Mouse (Mus musculus) megakaryocyte, embryonic 14.5 days (primary cell): ENCODE measurements around the gene Zfyve19. TPM values are rescaled to one million over a fixed set of nuclear protein-coding genes. Genes with fewer than 3 reads are reported as not detected.

Experiments
- H3K27me3 ChIP-seq: replicated peaks from 2 replicates; pipeline ENCODE3; 2012; ENCODE audit warnings: inconsistent platforms
- H3K36me3 ChIP-seq: replicated peaks from 2 replicates; pipeline ENCODE3; 2012; ENCODE audit warnings: low read length, inconsistent platforms, mixed read lengths
- H3K4me1 ChIP-seq: 2 replicates; pipeline ENCODE4 v1.6.1; 2012; ENCODE audit warnings: inconsistent platforms
- H3K4me3 ChIP-seq: replicated peaks from 2 replicates; pipeline ENCODE3; 2012; ENCODE audit warnings: moderate library complexity, mild to moderate bottlenecking, inconsistent platforms
- H3K9me3 ChIP-seq: 2 replicates; pipeline ENCODE4 v1.6.1; 2012; ENCODE audit warnings: inconsistent platforms
- FLI1 ChIP-seq: IDR thresholded peaks from 2 replicates; pipeline ENCODE4 v1.6.1; 2012; ENCODE audit warnings: low read length, inconsistent platforms, mixed read lengths
- GATA1 ChIP-seq: IDR thresholded peaks from 3 replicates; pipeline ENCODE4 v1.6.1; 2012; ENCODE audit warnings: mixed read lengths, low read length, inconsistent platforms, borderline replicate concordance
- polyA plus RNA-seq: library from polyadenylated mRNA; stranded (reverse); fragments of >175 nt; gene quantifications from 2 replicates; pipeline ENCODE4 v1.2.3, GENCODE M21; 2012; ENCODE audit warnings: low replicate concordance; ENCODE audit not compliant: insufficient read depth

Gene Zfyve19
- polyA plus RNA-seq, 1 experiment = 19.5 TPM

GRCm38 (mm10) chr2:119247904-119248303 lies 39.5 kb downstream of the Zfyve19 start:
- TF ChIP-seq GATA1 (no peak), FLI1 (no peak)
- H3K36me3 ChIP-seq = no peaks in the 10 kb centered on the region
- H3K4me1 ChIP-seq = peaks cover 29% of the 10 kb centered on the region
- no peak overlapping the region for H3K4me3 ChIP-seq
- H3K27me3 ChIP-seq = peaks cover 49% of the 10 kb centered on the region
- no peaks in the 10 kb centered on the region for H3K9me3 ChIP-seq

DNA sequence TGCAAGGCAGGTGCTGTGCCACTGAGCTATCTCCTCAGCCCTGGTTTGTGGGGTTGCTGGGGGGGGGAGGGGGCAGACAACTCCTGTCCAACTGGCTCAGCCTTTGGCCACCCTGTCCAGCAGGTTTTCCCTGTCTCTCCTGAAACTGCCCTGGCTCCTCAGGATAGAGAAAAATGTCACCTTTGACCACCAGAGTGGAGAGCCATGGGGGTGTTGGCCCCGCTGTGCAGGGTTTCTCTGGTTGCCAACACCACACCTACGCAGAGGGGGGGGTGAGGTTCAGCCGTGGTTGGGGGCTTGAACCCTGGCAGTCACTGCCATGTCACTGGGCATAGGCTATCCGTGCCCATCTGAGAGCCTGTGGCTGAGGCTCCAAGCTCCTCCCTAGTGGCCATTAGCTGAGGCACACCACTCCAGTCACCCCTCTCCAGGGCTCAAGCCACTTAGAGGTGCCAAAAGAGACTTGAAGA lies 41.2 kb downstream of the Zfyve19 start:
- Histone ChIP-seq H3K4me3 (no peak overlapping the region), H3K36me3 (no peaks in the 10 kb centered on the region), H3K9me3 (no peaks in the 10 kb centered on the region), H3K27me3 (peaks cover 49% of the 10 kb centered on the region), H3K4me1 (peaks cover 29% of the 10 kb centered on the region)
- no peak for TF ChIP-seq FLI1
- TF ChIP-seq GATA1 = no peak

GRCm38 (mm10) chr2:119250377-119250776 lies 42.0 kb downstream of the Zfyve19 start:
- Histone ChIP-seq H3K4me3 (no peak overlapping the region), H3K4me1 (peaks cover 24% of the 10 kb centered on the region), H3K27me3 (peaks cover 49% of the 10 kb centered on the region), H3K36me3 (no peaks in the 10 kb centered on the region), H3K9me3 (no peaks in the 10 kb centered on the region)
- no peak for TF ChIP-seq FLI1
- TF ChIP-seq GATA1 = no peak

- peaks cover 20% of the 10 kb centered on the region for H3K4me1 ChIP-seq
- peak; percentile 98 for TF ChIP-seq GATA1
- no peak for TF ChIP-seq FLI1
- H3K9me3 ChIP-seq = no peaks in the 10 kb centered on the region
- no peaks in the 10 kb centered on the region for H3K36me3 ChIP-seq
- peaks cover 49% of the 10 kb centered on the region for H3K27me3 ChIP-seq
- peak overlapping the region; percentile 85 for H3K4me3 ChIP-seq
Measured at GRCm38 (mm10) chr2:119250826-119251478, 42.5 kb downstream of the Zfyve19 start.

DNA sequence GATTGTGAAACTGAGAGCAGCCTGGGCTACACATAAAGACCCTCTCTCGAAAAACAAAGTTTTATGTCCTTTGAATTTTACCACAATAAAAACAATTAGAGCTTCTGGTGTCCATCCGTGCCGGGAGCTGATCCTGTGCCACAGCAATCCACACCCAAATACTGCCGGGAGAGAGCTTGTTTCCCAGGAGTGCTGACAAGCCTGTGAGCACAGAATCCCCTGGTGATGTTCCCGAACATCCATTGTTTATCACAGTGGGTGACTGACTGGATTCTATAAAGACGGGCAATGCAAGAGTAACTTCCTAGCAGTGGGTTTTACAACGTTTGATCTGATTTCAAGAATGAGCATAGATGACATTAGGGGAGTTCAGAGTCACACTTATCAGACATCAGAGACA lies 46.6 kb downstream of the Zfyve19 start:
- H3K27me3 ChIP-seq = peaks cover 35% of the 10 kb centered on the region
- TF ChIP-seq FLI1 = no peak
- no peak for TF ChIP-seq GATA1
- H3K4me1 ChIP-seq = peaks cover 12% of the 10 kb centered on the region
- no peaks in the 10 kb centered on the region for H3K36me3 ChIP-seq
- H3K9me3 ChIP-seq = no peaks in the 10 kb centered on the region
- no peak overlapping the region for H3K4me3 ChIP-seq

GRCm38 (mm10) chr2:119260518-119260917 lies 52.1 kb downstream of the Zfyve19 start:
- TF ChIP-seq FLI1 (no peak), GATA1 (no peak)
- Histone ChIP-seq H3K27me3 (peaks cover 24% of the 10 kb centered on the region), H3K9me3 (no peaks in the 10 kb centered on the region), H3K4me1 (peaks cover 32% of the 10 kb centered on the region), H3K4me3 (no peak overlapping the region), H3K36me3 (no peaks in the 10 kb centered on the region)

DNA sequence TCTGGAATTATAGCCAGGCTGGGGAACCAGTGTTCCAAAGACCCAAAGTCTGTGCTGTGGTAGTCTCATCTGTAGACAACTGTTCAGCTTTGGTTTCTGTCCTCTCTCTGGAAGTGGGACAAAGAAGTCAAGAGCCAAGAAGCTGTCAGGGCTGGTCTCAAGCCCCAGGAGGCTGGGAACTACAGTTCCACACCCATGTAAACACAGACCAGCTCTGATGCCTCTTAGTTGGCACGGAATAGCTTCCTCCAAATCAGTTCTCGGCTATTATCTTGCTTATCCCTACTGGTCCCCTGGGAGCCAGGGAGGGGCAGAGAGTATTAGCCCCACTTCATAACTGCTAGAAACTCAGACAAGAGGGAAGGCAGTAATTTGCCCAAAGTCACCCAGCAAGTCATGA lies 52.9 kb downstream of the Zfyve19 start:
- Histone ChIP-seq H3K9me3 (no peaks in the 10 kb centered on the region), H3K4me3 (no peak overlapping the region), H3K36me3 (no peaks in the 10 kb centered on the region), H3K4me1 (peaks cover 32% of the 10 kb centered on the region), H3K27me3 (peaks cover 25% of the 10 kb centered on the region)
- no peak for TF ChIP-seq FLI1
- no peak for TF ChIP-seq GATA1

DNA sequence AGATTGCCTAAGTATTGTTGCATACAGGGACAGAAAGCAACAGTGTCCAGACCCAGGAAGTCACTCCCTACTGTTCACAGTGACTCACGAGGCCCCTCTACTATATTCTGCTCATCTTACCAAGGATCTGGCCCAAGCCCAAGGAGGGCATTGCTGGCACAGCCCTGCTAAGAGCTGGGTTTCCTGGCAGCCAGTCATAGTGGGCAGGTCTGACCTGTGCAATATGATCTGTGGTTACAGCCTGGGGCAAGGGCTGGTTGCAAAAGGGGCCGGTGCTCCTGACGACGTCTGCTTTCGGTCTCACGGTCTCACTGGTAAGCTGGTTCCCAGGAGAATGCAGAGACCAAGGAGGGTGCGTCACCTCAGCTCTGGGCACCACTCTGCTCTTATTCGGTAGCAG lies 54.6 kb downstream of the Zfyve19 start:
- H3K4me1 ChIP-seq = peaks cover 40% of the 10 kb centered on the region
- H3K4me3 ChIP-seq = peak overlapping the region; percentile 84
- peaks cover 25% of the 10 kb centered on the region for H3K27me3 ChIP-seq
- H3K36me3 ChIP-seq = no peaks in the 10 kb centered on the region
- no peaks in the 10 kb centered on the region for H3K9me3 ChIP-seq
- TF ChIP-seq GATA1 = no peak
- no peak for TF ChIP-seq FLI1

DNA sequence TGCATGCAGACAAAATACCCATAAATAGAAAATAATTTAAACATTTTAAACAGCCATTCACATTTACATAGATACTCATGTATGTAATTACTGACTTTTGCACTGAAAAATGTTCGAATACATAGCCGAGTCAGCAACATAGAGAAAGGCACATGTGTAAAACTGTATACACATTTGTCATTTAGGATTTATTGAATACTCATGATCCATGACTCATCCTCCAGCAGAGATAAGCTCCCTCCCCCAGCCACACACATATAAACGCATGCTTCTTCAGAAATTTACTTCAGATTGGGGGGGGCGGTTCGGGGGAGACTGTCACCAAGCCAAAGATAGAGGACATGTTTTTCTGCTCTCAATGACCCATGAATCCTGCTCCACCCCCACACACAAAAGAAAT lies 55.4 kb downstream of the Zfyve19 start:
- Histone ChIP-seq H3K4me1 (peaks cover 40% of the 10 kb centered on the region), H3K27me3 (peaks cover 28% of the 10 kb centered on the region), H3K4me3 (no peak overlapping the region), H3K36me3 (no peaks in the 10 kb centered on the region), H3K9me3 (no peaks in the 10 kb centered on the region)
- TF ChIP-seq GATA1 = no peak
- TF ChIP-seq FLI1 = no peak

Other genes with a start within 250 kb of the Zfyve19 start
- 11.1 and 12.4 TPM in 2 replicates for gene Ccdc32, start 179.2 kb upstream of the Zfyve19 start, polyA plus RNA-seq
- 0.67 and 1.8 TPM in 2 replicates for gene Rpusd2, start 173.8 kb upstream of the Zfyve19 start, polyA plus RNA-seq
- 0.47 and 1.4 TPM in 2 replicates for gene Knl1, start 161.5 kb upstream of the Zfyve19 start, polyA plus RNA-seq
- 6.1 and 6.4 TPM in 2 replicates for gene Rad51, start 95.8 kb upstream of the Zfyve19 start, polyA plus RNA-seq
- 4.6 and 12.9 TPM in 2 replicates for gene Rmdn3, start 51.6 kb upstream of the Zfyve19 start, polyA plus RNA-seq
- gene Gchfr, start 40.8 kb upstream of the Zfyve19 start, polyA plus RNA-seq = 31.5 and 35.5 TPM in 2 replicates
- gene Gm14137, start 34.1 kb upstream of the Zfyve19 start, polyA plus RNA-seq = not detected in 2 replicates
- 2.4 and 23.7 TPM in 2 replicates for gene Dnajc17, start 178 bp downstream of the Zfyve19 start, polyA plus RNA-seq
- gene Ppp1r14d, start 21.3 kb downstream of the Zfyve19 start, polyA plus RNA-seq = not detected in 2 replicates
- not detected in 2 replicates for gene Spint1, start 28.7 kb downstream of the Zfyve19 start, polyA plus RNA-seq
- gene Rhov, start 62.7 kb downstream of the Zfyve19 start, polyA plus RNA-seq = 1.9 TPM in 1 of 2 replicates, not detected in the other
- gene Vps18, start 80.1 kb downstream of the Zfyve19 start, polyA plus RNA-seq = 8.8 and 11.1 TPM in 2 replicates
- gene Dll4, start 117.2 kb downstream of the Zfyve19 start, polyA plus RNA-seq = not detected in 2 replicates
- 33.0 and 93.9 TPM in 2 replicates for gene Chac1, start 142.6 kb downstream of the Zfyve19 start, polyA plus RNA-seq